Mouse (Mus musculus): ENCODE results near the gene Scn2b. TPM values are rescaled to one million over a fixed set of nuclear protein-coding genes. Genes with fewer than 3 reads are reported as not detected.

Scn2b gene
- polyA plus RNA-seq, 1 experiment from 2014 or later, result 4.2 TPM

DNA sequence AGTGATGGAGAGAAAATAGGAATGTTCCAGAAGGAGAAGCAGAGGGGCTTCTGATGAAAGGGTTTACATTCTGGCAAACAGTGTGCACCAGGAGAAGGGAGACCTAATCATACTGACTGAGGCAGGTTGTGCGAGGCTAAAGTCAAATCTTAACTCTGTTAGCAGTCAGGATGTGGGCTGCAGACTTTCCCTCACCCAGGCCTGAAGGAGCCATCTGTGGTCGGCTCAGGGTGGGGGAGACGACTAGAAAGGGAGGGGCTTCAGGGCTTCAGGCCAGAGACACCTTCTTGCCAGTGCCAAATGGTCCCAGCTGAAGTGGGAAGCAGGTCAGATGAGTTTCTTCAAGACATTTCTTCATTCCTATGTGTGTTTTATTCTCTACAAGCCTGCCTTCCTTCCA lies 19.2 kb upstream of the Scn2b start:
- Histone ChIP-seq H3K27me3 (ENCODE audit: low read depth, poor library complexity, severe bottlenecking) (peaks cover 6% of the 10 kb centered on the region; the same call in 1 of the 2 replicates), H3K27ac (replicated peaks) (no peak overlapping the region), H3K36me3 (no peaks in the 10 kb centered on the region), H3K9me3 (replicated peaks) (no peaks in the 10 kb centered on the region), H3K4me1 (peaks cover 4% of the 10 kb centered on the region), H3K4me3 (no peak overlapping the region)
- DNase-seq (ENCODE audit: low spot score), result no peak
- 58% methylated on average over 3 of the region's 3 CpGs for WGBS

GRCm38 (mm10) chr9:45102528-45102927 lies 15.1 kb upstream of the Scn2b start:
- DNase-seq (ENCODE audit: low spot score), result no peak
- no peak overlapping the region for H3K27ac ChIP-seq (replicated peaks)
- H3K4me1 ChIP-seq, result peaks cover 4% of the 10 kb centered on the region
- H3K9me3 ChIP-seq (replicated peaks), result no peaks in the 10 kb centered on the region
- H3K36me3 ChIP-seq, result no peaks in the 10 kb centered on the region
- H3K4me3 ChIP-seq, result no peak overlapping the region
- no peaks in the 10 kb centered on the region for H3K27me3 ChIP-seq (ENCODE audit: low read depth, poor library complexity, severe bottlenecking)
- 91% methylated on average over 1 of the region's 1 CpGs for WGBS

GRCm38 (mm10) chr9:45103211-45103979 lies 14.2 kb upstream of the Scn2b start:
- DNase-seq (ENCODE audit: low spot score), result no peak
- H3K27ac ChIP-seq (replicated peaks), result no peak overlapping the region
- peaks cover 4% of the 10 kb centered on the region for H3K4me1 ChIP-seq
- H3K4me3 ChIP-seq, result no peak overlapping the region
- no peaks in the 10 kb centered on the region for H3K9me3 ChIP-seq (replicated peaks)
- H3K27me3 ChIP-seq (ENCODE audit: low read depth, poor library complexity, severe bottlenecking), result no peaks in the 10 kb centered on the region
- H3K36me3 ChIP-seq, result no peaks in the 10 kb centered on the region
- WGBS, result 81% methylated on average over 11 of the region's 11 CpGs

GRCm38 (mm10) chr9:45105596-45106374 lies 11.8 kb upstream of the Scn2b start:
- Histone ChIP-seq H3K4me1 (peaks cover 4% of the 10 kb centered on the region), H3K36me3 (no peaks in the 10 kb centered on the region), H3K9me3 (replicated peaks) (no peaks in the 10 kb centered on the region), H3K4me3 (no peak overlapping the region), H3K27me3 (ENCODE audit: low read depth, poor library complexity, severe bottlenecking) (no peaks in the 10 kb centered on the region), H3K27ac (replicated peaks) (no peak overlapping the region)
- 90% methylated on average over 2 of the region's 2 CpGs for WGBS
- DNase-seq (ENCODE audit: low spot score), result no peak

DNA sequence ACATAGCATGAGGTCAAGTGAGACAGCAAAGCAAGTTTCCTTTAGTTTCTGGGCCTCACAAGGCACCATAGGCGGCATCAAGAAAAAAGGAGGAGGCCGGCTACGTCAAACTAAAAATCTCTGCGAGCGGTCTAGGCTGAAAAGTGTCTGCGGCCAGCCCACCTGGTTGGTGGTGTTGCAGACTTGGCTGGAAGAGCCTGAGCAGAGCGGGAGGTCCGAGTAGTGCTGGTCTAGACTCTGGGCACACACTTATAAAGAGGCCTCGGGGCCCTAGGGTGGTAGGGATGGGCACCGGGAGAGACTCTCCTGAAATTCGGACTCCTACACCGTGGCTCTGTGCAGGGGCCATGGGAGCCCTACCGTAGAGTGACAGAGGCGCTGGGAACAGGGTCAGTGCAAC lies 1.9 kb upstream of the Scn2b start:
- no peaks in the 10 kb centered on the region for H3K36me3 ChIP-seq
- H3K27ac ChIP-seq (replicated peaks), result peak overlapping the region; percentile 81
- DNase-seq (ENCODE audit: low spot score), result peak; percentile 64
- peaks cover 24% of the 10 kb centered on the region for H3K4me1 ChIP-seq
- peaks cover 32% of the 10 kb centered on the region for H3K27me3 ChIP-seq (ENCODE audit: low read depth, poor library complexity, severe bottlenecking)
- no peaks in the 10 kb centered on the region for H3K9me3 ChIP-seq (replicated peaks)
- 5% methylated on average over 14 of the region's 14 CpGs for WGBS
- H3K4me3 ChIP-seq, result peak overlapping the region; percentile 52

GRCm38 (mm10) chr9:45116819-45117218 lies 763 bp upstream of the Scn2b start:
- no peak overlapping the region for H3K4me3 ChIP-seq
- H3K27ac ChIP-seq (replicated peaks), result no peak overlapping the region
- 73% methylated on average over 9 of the region's 9 CpGs for WGBS
- H3K9me3 ChIP-seq (replicated peaks), result no peaks in the 10 kb centered on the region
- peaks cover 25% of the 10 kb centered on the region for H3K4me1 ChIP-seq
- no peaks in the 10 kb centered on the region for H3K36me3 ChIP-seq
- DNase-seq (ENCODE audit: low spot score), result no peak
- peaks cover 43% of the 10 kb centered on the region for H3K27me3 ChIP-seq (ENCODE audit: low read depth, poor library complexity, severe bottlenecking)

DNA sequence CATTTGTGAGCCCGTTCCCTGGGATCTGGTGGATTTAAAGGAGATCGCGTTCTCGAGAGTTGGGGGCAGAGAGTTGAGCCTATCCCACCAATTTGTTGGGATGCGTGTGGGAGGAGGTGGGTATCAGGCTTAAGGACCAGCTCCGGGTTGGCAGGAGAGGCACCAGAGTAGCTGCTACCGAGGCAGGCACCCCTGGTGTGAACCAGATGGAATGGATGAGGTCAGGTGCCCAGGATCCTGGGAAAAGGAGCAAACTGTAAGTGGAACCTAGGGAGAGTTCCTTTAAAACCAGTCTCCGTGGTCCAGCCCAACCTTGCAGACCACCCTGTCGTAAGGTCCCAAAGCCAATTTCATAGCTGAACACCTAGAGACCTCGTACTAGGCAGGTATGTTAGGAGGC lies 970 bp downstream of the Scn2b start:
- peaks cover 48% of the 10 kb centered on the region for H3K27me3 ChIP-seq (ENCODE audit: low read depth, poor library complexity, severe bottlenecking)
- H3K9me3 ChIP-seq (replicated peaks), result no peaks in the 10 kb centered on the region
- H3K4me1 ChIP-seq, result peaks cover 32% of the 10 kb centered on the region
- peak overlapping the region; percentile 86 for H3K27ac ChIP-seq (replicated peaks)
- no peaks in the 10 kb centered on the region for H3K36me3 ChIP-seq
- no peak for DNase-seq (ENCODE audit: low spot score)
- WGBS, result 31% methylated on average over 10 of the region's 10 CpGs
- peak overlapping the region; percentile 60 for H3K4me3 ChIP-seq

DNA sequence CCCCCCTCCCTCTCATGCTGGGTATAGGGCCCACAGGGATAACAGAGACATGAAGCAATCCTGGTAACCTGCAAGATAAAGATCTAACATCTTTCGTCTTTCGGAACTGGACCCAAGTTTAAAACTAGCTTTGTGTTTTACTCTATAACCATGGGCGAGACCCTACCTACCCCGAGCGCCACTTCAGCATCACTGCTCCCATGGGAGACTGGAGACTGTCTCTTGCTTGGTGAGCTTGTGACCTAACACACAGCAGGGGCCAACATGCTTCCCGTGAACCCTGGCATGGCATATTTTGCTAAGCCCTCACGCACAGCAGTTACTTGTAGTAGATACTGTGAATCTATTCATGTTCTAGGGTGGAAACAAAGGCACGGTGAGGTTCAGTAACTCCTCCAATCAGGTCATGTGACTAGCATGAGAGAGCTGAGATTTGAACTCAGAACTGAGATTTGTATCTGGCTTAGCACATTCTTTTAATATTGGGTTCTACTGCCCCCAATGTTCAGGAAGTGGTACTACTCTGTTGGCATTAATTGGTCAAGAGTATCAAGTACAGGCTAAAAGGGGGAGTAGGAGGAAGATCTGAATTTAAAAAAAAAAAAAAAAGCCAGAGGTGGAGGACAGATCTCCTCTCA lies 1.9 kb downstream of the Scn2b start:
- DNase-seq (ENCODE audit: low spot score), result no peak
- Histone ChIP-seq H3K4me1 (peaks cover 32% of the 10 kb centered on the region), H3K36me3 (no peaks in the 10 kb centered on the region), H3K4me3 (no peak overlapping the region), H3K27me3 (ENCODE audit: low read depth, poor library complexity, severe bottlenecking) (peaks cover 48% of the 10 kb centered on the region), H3K27ac (replicated peaks) (no peak overlapping the region), H3K9me3 (replicated peaks) (no peaks in the 10 kb centered on the region)
- WGBS, result 96% methylated on average over 8 of the region's 8 CpGs

- WGBS, result 93% methylated on average over 14 of the region's 14 CpGs
- peaks cover 32% of the 10 kb centered on the region for H3K4me1 ChIP-seq
- H3K27ac ChIP-seq (replicated peaks), result no peak overlapping the region
- H3K27me3 ChIP-seq (ENCODE audit: low read depth, poor library complexity, severe bottlenecking), result peaks cover 48% of the 10 kb centered on the region
- H3K36me3 ChIP-seq, result no peaks in the 10 kb centered on the region
- DNase-seq (ENCODE audit: low spot score), result no peak
- no peak overlapping the region for H3K4me3 ChIP-seq
- no peaks in the 10 kb centered on the region for H3K9me3 ChIP-seq (replicated peaks)
Measured at GRCm38 (mm10) chr9:45119954-45120530, 2.5 kb downstream of the Scn2b start.

DNA sequence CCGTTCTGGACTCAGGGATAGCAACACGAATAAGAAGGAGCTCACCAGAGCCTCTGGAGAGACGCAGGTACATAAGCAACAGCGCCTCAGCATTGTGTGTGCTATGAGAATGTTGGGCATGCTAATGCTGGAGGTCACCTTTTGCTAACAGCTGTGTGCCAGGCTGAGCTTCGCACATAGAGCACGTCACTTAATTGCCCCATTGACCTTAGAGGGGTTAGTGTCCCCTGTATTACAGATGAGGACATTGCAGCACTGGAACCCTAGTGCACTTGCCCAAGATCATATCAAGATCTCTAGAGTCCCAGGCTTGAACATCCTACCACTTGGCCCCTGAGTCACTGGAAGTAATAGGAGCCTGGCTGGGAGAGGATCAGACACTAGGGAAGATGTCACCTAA lies 3.0 kb downstream of the Scn2b start:
- Histone ChIP-seq H3K27me3 (ENCODE audit: low read depth, poor library complexity, severe bottlenecking) (peaks cover 48% of the 10 kb centered on the region), H3K36me3 (0 out of 2 replicates have a peak, but pooled peaks cover 4% of the 10 kb centered on the region), H3K27ac (replicated peaks) (no peak overlapping the region), H3K4me3 (no peak overlapping the region), H3K4me1 (peaks cover 29% of the 10 kb centered on the region), H3K9me3 (replicated peaks) (no peaks in the 10 kb centered on the region)
- DNase-seq (ENCODE audit: low spot score), result no peak
- 91% methylated on average over 6 of the region's 6 CpGs for WGBS

- WGBS, result 66% methylated on average over 6 of the region's 6 CpGs
- no peak overlapping the region for H3K27ac ChIP-seq (replicated peaks)
- no peaks in the 10 kb centered on the region for H3K9me3 ChIP-seq (replicated peaks)
- 0 out of 2 replicates have a peak, but pooled peaks cover 9% of the 10 kb centered on the region for H3K36me3 ChIP-seq
- no peak for DNase-seq (ENCODE audit: low spot score)
- H3K4me3 ChIP-seq, result no peak overlapping the region
- peaks cover 25% of the 10 kb centered on the region for H3K4me1 ChIP-seq
- H3K27me3 ChIP-seq (ENCODE audit: low read depth, poor library complexity, severe bottlenecking), result peaks cover 45% of the 10 kb centered on the region
Measured at GRCm38 (mm10) chr9:45121001-45121400, 3.4 kb downstream of the Scn2b start.

DNA sequence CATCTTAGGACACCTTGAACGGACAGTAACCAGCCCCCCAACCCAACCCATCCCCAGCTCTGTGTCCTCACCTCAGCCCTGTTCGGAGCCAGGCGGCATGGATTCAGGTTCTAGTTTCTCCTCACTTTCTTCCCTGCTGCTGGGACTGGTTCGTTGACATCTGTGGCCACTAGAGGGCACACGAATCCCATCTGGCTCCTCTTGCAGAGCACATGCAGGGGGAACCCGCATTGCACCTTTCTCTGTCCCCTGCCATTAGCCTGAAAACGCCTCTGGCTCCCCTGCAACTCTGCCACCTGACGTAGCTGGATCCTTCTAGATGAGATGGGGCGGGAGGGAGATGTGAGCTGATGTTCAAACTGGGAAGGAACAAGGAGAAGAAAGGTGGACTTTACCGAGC lies 4.2 kb downstream of the Scn2b start:
- Histone ChIP-seq H3K9me3 (replicated peaks) (no peaks in the 10 kb centered on the region), H3K36me3 (0 out of 2 replicates have a peak, but pooled peaks cover 9% of the 10 kb centered on the region), H3K4me3 (peak overlapping the region; percentile 35; the same call in 1 of the 2 replicates), H3K4me1 (peaks cover 21% of the 10 kb centered on the region), H3K27ac (replicated peaks) (0 out of 2 replicates have a peak overlapping the region, but pooled peaks have one; percentile 20), H3K27me3 (ENCODE audit: low read depth, poor library complexity, severe bottlenecking) (peaks cover 37% of the 10 kb centered on the region)
- peak; percentile 78 for DNase-seq (ENCODE audit: low spot score)
- 6% methylated on average over 10 of the region's 10 CpGs for WGBS

Data from midbrain, embryonic 10.5 days (tissue).